Mouse (Mus musculus) erythroblast, adult 5-6 weeks (primary cell): ENCODE results near the gene Dpy30. TPM values are rescaled to one million over a fixed set of nuclear protein-coding genes. Genes with fewer than 3 reads are reported as not detected.

Experiments
- ATAC-seq: replicated peaks from 2 replicates; pipeline ENCODE4 v1.8.0; 2016; ENCODE audit warnings: moderate number of reproducible peaks, mild to moderate bottlenecking, moderate TSS enrichment, inconsistent platforms; ENCODE audit not compliant: poor library complexity, low FRiP score, severe bottlenecking
- total RNA-seq, 2 experiments: library from RNA; stranded (forward) in 1 of 2; stranded (reverse) in 1 of 2; fragments of 150-400 nt in 1 of 2; fragments of 200-764, 138-1000 nt in 1 of 2; gene quantifications; 2 replicates each; pipeline versions ENCODE4 v1.2.3 to v1.2.4; 2015 to 2017; ENCODE audit warnings: low replicate concordance in 2 of 2

The Dpy30 gene
- total RNA-seq, 2 experiments from 2014 or later = 34.2 to 65.9 TPM

- peak; percentile 22 for ATAC-seq
Observed at GRCm38 (mm10) chr17:74295026-74295970, 28.4 kb downstream of the Dpy30 start, which contains the start of gene Memo1. Memo1 (minus strand) TSS chr17:74295521.

- peak; percentile 83 for ATAC-seq
Observed at GRCm38 (mm10) chr17:74294426-74295025, 29.2 kb downstream of the Dpy30 start.

- no peak for ATAC-seq
Observed at GRCm38 (mm10) chr17:74293687-74294425, 29.9 kb downstream of the Dpy30 start.

GRCm38 (mm10) chr17:74291640-74292361 is 31.9 kb downstream of the Dpy30 start:
- ATAC-seq = peak; percentile 29; the same call in 1 of the 2 replicates

- ATAC-seq = no peak
Observed at GRCm38 (mm10) chr17:74290869-74291268, 32.9 kb downstream of the Dpy30 start.

- peak; percentile 66 for ATAC-seq
Observed at GRCm38 (mm10) chr17:74290198-74290597, 33.5 kb downstream of the Dpy30 start.

- ATAC-seq = no peak
Observed at GRCm38 (mm10) chr17:74288626-74289025, 35.1 kb downstream of the Dpy30 start.

GRCm38 (mm10) chr17:74286140-74286730 is 37.5 kb downstream of the Dpy30 start:
- peak; percentile 27; the same call in 1 of the 2 replicates for ATAC-seq

GRCm38 (mm10) chr17:74285730-74286129 is 38.0 kb downstream of the Dpy30 start:
- ATAC-seq = no peak

- no peak for ATAC-seq
Observed at GRCm38 (mm10) chr17:74284397-74285115, 39.2 kb downstream of the Dpy30 start.

- no peak for ATAC-seq
Observed at GRCm38 (mm10) chr17:74282024-74282423, 41.7 kb downstream of the Dpy30 start.

GRCm38 (mm10) chr17:74278966-74279869 is 44.5 kb downstream of the Dpy30 start:
- ATAC-seq = peak; percentile 97

- no peak for ATAC-seq
Observed at GRCm38 (mm10) chr17:74274471-74274870, 49.3 kb downstream of the Dpy30 start.

- ATAC-seq = no peak
Observed at GRCm38 (mm10) chr17:74272683-74273205, 51.0 kb downstream of the Dpy30 start.

GRCm38 (mm10) chr17:74271541-74272268 is 52.0 kb downstream of the Dpy30 start:
- ATAC-seq = 0 out of 2 replicates have a peak, but pooled peaks have one; percentile 32

- ATAC-seq = no peak
Observed at GRCm38 (mm10) chr17:74270205-74270604, 53.5 kb downstream of the Dpy30 start.
